Comparison of ENCODE assay signal across 24 mouse cellular contexts in genomic region chr9:78103965-78104560, GRCm38 (mm10). TPM values are rescaled to one million over a fixed set of nuclear protein-coding genes. Genes with fewer than 3 reads are reported as not detected.
DNase-seq lines count a peak whose midpoint lies in the region; ATAC-seq and TF ChIP-seq lines count a peak whose summit lies in the region.
"Had no signal": no experiment of that assay in that cellular context is flagged by ENCODE, and none has a peak within 500 bp of the region (broad histone marks: within the 10 kb centered on the region; RNA-seq: fewer than 3 reads in every experiment).

No protein-coding gene starts in this region.

- H3K36me3 ChIP-seq in kidney, adult 2 months (ENCODE audit: control insufficient read depth, insufficient read depth, low read length) = peaks cover 4% of the 10 kb centered on the region
- peaks cover 60% of the 10 kb centered on the region for H3K36me3 ChIP-seq in liver, embryonic 12.5 days

- H3K9me3 ChIP-seq in liver, embryonic 12.5 days (replicated peaks) = no peaks in the 10 kb centered on the region
- H3K9me3 ChIP-seq: forebrain, embryonic 12.5 days; heart, embryonic 12.5 days; hindbrain, embryonic 15.5 days; midbrain, embryonic 12.5 days; neural tube, embryonic 13.5 days had no signal

- H3K27me3 ChIP-seq in kidney, adult 2 months (replicated peaks; ENCODE audit: control insufficient read depth, insufficient read depth, low read length) = no peaks in the 10 kb centered on the region
- no peaks in the 10 kb centered on the region for H3K27me3 ChIP-seq in liver, embryonic 12.5 days (replicated peaks)
- H3K27me3 ChIP-seq: forebrain, embryonic 12.5 days; heart, embryonic 12.5 days; hindbrain, embryonic 15.5 days; midbrain, embryonic 12.5 days; neural tube, embryonic 13.5 days had no signal

- peak overlapping the region; percentile 39; the same call in 1 of the 2 replicates for H3K27ac ChIP-seq in kidney, adult 2 months (ENCODE audit: insufficient read depth, low read depth, low read length)
- peak overlapping the region; percentile 99 for H3K27ac ChIP-seq in liver, embryonic 12.5 days
- H3K27ac ChIP-seq: forebrain, embryonic 12.5 days; hindbrain, embryonic 15.5 days; midbrain, embryonic 12.5 days; neural tube, embryonic 13.5 days had no signal

- TF ChIP-seq CTCF in kidney, adult 2 months (conservative IDR thresholded peaks at IDR 0.05; ENCODE audit: insufficient read depth, insufficient read length, low read depth, low read length) = no peak

- no peak for TF ChIP-seq POLR2A in kidney, adult 2 months (IDR thresholded peaks at IDR 0.05; ENCODE audit: low read depth, low read length)

- peak overlapping the region; percentile 90 for H3K4me2 ChIP-seq in liver, embryonic 12.5 days
- H3K4me2 ChIP-seq: forebrain, embryonic 12.5 days; heart, embryonic 12.5 days; hindbrain, embryonic 15.5 days; midbrain, embryonic 12.5 days; neural tube, embryonic 13.5 days had no signal

- H3K4me3 ChIP-seq in kidney, adult 2 months (ENCODE audit: insufficient read depth, low read depth, low read length) = no peak overlapping the region
- peak overlapping the region; percentile 97 for H3K4me3 ChIP-seq in liver, embryonic 12.5 days
- H3K4me3 ChIP-seq: forebrain, embryonic 12.5 days; hindbrain, embryonic 15.5 days; midbrain, embryonic 12.5 days; neural tube, embryonic 13.5 days had no signal

- no peak for ATAC-seq in liver, embryonic 12.5 days

- DNase-seq in kidney, adult 2 months = peak; percentile 68
- DNase-seq in kidney, adult 18-20 months = no peak
- peak; percentile 69 for DNase-seq in R1 (ENCODE audit: low read depth, low spot score)
- DNase-seq in yolk sac, embryonic 10.5 days (ENCODE audit: low spot score) = peak; percentile 38
- DNase-seq in layer of hippocampus, postnatal 25 days (ENCODE audit: extremely low spot score in 1 of 2, low spot score in 1 of 2) = no peak
- DNase-seq in adrenal gland, adult 2 months = no peak
- DNase-seq: adrenal gland, postnatal 36 days; cerebellum, adult 9-11 months; heart, postnatal 36 days; kidney, adult 8-10 months; lung, adult 2 months; lung, postnatal 4 days; right cerebral cortex, postnatal 14 days; thymus, postnatal 25 days had no signal

- H3K9ac ChIP-seq in liver, embryonic 12.5 days = peak overlapping the region; percentile 99; the same call in 1 of the 2 replicates
- H3K9ac ChIP-seq: forebrain, embryonic 12.5 days; heart, embryonic 12.5 days; hindbrain, embryonic 15.5 days; midbrain, embryonic 12.5 days; neural tube, embryonic 13.5 days had no signal

- H3K4me1 ChIP-seq in kidney, adult 2 months (ENCODE audit: control insufficient read depth, insufficient read depth, low read length) = peaks cover 17% of the 10 kb centered on the region; the same call in 1 of the 2 replicates
- H3K4me1 ChIP-seq in liver, embryonic 12.5 days = peaks cover 60% of the 10 kb centered on the region

- 54% methylated on average over 8 of the region's 8 CpGs for WGBS in kidney, adult 2 months
- 79% methylated on average over 8 of the region's 8 CpGs for WGBS in liver, embryonic 12.5 days (ENCODE audit: insufficient replicate concordance)

RNA-seq across cellular contexts. Expression of gene Fbxo9, which starts 4.8 kb away (rescaled TPM):
- polyA plus RNA-seq in kidney, adult 2 months (2012; rRNA removed) = 93.3 and 100.0 TPM in 2 replicates
- polyA plus RNA-seq in liver, embryonic 12.5 days (2016; fragmentation: Nextera tagmentation; extraction: Ambion mirVana) = 74.8 and 75.0 TPM in 2 replicates
- 100 to 1,000 TPM in 1 of 2 experiments, 10 to 100 TPM in 1; 96.4 to 102 TPM for total RNA-seq in layer of hippocampus, postnatal 25 days (2021)
- total RNA-seq in adrenal gland, adult 2 months (2021) = 10 to 100 TPM; 82.7 to 93.8 TPM
- 85.0 and 100 TPM in 2 replicates for polyA plus RNA-seq in adrenal gland, adult 2 months (2012; rRNA removed)

RNA-seq across cellular contexts. Expression of gene Ick, which starts 4.9 kb away (rescaled TPM):
- polyA plus RNA-seq in kidney, adult 2 months (2012; rRNA removed) = 8.2 and 8.9 TPM in 2 replicates
- polyA plus RNA-seq in liver, embryonic 12.5 days (2016; fragmentation: Nextera tagmentation; extraction: Ambion mirVana) = 7.0 and 7.4 TPM in 2 replicates
- 10 to 100 TPM; 22.6 to 27.0 TPM for total RNA-seq in layer of hippocampus, postnatal 25 days (2021)
- total RNA-seq in adrenal gland, adult 2 months (2021) = 10 to 100 TPM; 18.7 to 20.1 TPM
- 14.9 and 16.9 TPM in 2 replicates for polyA plus RNA-seq in adrenal gland, adult 2 months (2012; rRNA removed)

RNA-seq across cellular contexts. Expression of gene Gcm1, which starts 52.3 kb away (rescaled TPM):
- polyA plus RNA-seq in kidney, adult 2 months (2012; rRNA removed) = 3.1 and 3.5 TPM in 2 replicates
- polyA plus RNA-seq in liver, embryonic 12.5 days (2016; fragmentation: Nextera tagmentation; extraction: Ambion mirVana) = not detected in 2 replicates
- not detected for total RNA-seq in layer of hippocampus, postnatal 25 days (2021)
- total RNA-seq in adrenal gland, adult 2 months (2021) = not detected
- not detected in 2 replicates for polyA plus RNA-seq in adrenal gland, adult 2 months (2012; rRNA removed)
- total RNA-seq: adrenal gland, postnatal 36 days; gastrocnemius, postnatal 4 days; heart, postnatal 36 days; layer of hippocampus, postnatal 14 days; left cerebral cortex, postnatal 36 days had no signal
- polyA plus RNA-seq: forebrain, embryonic 12.5 days; heart, embryonic 12.5 days; hindbrain, embryonic 15.5 days; lung, adult 2 months; neural tube, embryonic 13.5 days; testis, adult 2 months had no signal

Comparison
In these comparisons a context has a peak if more than half of its experiments do, and no peak if none do; other contexts are left out.
1. DNase-seq: peak in kidney, adult 2 months (single experiment), R1 (single experiment) and yolk sac, embryonic 10.5 days (single experiment); none in kidney, adult 18-20 months (single experiment), layer of hippocampus, postnatal 25 days (0 of 2) and adrenal gland, adult 2 months (single experiment).